Mouse (Mus musculus) cerebellum, postnatal 4 days (tissue): ENCODE results near the gene Pfkl.
"Not testable (repeated sequence)": the region's sequence is repeated elsewhere in the genome, so short reads cannot be mapped to it uniquely, and the experiment has no call there.

ENCODE experiments used
- DNase-seq, 2 experiments: peaks; one replicate each; pipeline ENCODE4 v3.0.0; 2022; ENCODE audit warnings: low spot score in 2 of 2, mixed read lengths in 1 of 2

Pfkl gene

DNA sequence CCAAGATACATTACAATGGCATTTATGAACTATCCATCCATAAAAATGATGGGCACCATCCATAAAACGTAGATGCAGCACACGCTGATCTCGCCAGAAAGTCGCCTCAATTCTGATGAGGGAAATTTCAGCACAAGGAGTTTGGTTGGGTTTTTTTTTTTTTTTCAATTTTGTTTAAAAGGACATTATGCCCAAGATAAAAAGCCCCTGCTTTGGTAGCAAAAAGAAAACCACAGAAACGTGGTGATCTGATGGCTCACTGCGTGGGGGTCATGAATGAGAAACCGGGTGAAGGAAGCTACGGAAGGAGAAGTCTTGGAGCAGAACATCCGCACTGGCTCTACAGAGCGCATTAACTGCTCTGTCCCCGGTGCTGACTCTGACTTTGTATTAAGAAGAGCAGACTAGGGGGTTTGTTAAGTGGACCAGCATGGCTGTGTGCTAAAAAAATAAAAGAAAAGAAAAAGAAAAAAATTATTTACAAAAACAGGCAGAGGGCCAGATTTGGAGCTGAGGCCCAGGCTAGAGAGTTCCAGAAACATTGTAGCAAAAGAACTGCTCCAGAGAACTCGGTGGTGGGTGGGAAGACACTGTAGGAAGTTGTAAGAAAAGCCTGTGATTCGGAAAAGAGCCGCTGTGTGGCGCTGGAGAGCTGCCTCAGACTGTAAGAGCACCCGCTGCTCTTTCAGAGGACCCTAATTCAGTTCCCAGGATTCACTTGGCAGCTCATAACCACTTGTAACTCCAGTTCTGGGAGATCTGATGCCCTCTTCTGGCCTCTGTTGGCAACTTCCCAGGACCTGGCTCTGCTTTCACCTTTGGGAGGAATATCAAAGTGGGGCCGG, 38.0 kb downstream of the Pfkl start:
- no peak for DNase-seq

DNA sequence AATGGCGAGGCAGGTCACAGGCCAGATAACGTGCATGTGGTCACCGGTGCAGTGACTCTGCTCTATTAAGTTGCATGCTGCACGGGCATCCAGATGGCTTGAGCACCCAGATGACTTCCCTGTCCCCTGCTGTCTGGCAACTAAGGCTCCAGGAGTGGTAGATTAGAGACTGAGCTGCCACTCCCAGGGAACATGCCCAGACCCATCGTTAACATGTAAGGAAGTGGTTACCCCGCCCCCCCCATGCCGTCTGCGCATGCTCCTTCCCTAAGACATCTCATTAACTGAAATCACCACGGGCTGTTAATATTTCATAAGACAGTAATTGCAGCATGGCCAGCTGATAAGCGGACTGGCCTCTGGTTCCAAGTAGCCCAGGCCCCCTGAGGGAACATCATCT, 38.7 kb downstream of the Pfkl start:
- DNase-seq = no peak

DNA sequence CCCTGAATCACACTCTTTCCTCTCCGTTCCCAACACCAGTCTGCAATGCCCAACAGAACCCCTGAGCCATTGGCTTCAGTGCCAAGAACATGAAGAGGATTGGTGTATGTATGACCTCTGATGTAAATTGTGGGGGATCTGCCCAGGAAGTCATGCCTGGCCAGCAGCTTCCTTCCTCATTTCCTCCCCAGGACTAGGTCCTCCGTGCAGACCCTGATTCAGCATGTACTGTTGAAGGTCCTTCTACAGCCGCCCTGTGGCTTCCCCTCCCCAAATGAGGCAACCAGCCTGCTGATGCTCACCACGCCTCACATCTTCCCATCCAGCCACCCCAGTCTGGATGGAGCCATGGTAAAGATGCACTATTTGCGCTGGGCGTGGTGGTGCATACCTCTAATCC, 39.4 kb downstream of the Pfkl start, which contains the start of gene Trpm2:
Gene Trpm2, minus strand, starts transcription at position 83 of the 400 bp plus-strand sequence.
- DNase-seq = no peak

- no peak for DNase-seq
Observed at GRCm38 (mm10) chr10:77969973-77970325, 39.9 kb downstream of the Pfkl start.

DNA sequence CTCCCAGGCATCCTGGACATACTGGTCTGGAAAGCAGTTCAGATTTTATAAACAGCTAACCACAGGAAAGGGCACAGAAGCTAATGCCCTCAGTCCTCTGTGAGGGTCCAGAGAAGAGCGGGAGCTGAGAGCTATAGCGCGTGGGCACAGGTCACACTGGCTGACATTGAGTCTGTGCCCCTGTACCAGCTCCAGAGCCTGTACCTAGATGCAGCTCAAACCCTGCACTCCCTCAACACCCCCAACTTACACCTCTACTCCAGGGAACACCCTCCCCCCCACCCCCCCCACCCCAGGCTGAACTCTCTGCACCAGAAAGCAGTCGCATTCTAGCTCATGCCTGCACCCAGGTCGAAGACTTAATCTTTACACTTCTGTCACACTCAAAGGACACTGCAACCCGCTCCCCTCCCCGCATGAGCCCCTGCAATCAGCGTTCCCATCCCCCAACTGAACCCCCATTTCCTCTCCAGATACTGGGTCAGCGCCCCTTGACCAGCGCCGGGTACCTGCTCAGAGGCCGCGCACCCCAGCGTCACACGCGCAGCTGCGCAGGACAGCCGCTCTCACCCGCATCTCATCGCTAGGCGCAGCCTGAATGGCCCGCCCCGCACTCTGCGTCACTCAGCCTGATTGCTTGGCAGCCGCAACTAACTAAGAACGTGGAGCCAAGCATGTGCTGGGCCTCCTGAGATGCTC, 40.5 kb downstream of the Pfkl start:
- DNase-seq = peak in 1 of 2 experiments; percentile 49

GRCm38 (mm10) chr10:77963971-77964370, 45.9 kb downstream of the Pfkl start:
- DNase-seq = no peak

DNA sequence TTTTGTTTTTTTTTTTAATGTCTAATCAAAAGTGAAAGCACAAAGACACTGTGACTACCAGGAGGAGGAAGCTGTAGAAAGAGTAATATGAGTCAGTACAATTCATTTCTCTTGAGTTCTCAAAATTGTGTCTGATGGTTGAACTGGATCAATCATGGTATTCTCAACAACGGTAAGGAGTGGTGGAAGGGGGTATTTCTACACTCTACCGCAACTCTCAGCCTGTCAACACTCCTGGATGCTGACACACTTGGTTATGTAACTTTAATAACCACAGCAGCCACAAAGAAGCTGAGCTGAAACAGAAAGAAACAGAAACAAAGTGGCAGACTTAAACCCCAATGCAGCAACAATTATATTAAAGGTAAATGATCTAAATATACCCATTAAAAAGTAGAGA, 47.2 kb downstream of the Pfkl start:
- DNase-seq = no peak

GRCm38 (mm10) chr10:77950468-77950867, 59.4 kb downstream of the Pfkl start:
- not testable (repeated sequence) for DNase-seq

GRCm38 (mm10) chr10:77939685-77940084, 70.2 kb downstream of the Pfkl start:
- DNase-seq = no peak
